Mouse (Mus musculus) CH12.LX (cell line): ENCODE results near the gene Dnajc5.

ENCODE experiments used
- E2F4 ChIP-seq: IDR thresholded peaks from 2 replicates; pipeline ENCODE4 v1.6.1; 2011; ENCODE audit warnings: low read depth, low read length, improper control_type of control experiment; ENCODE audit not compliant: insufficient replicate concordance
- EP300 ChIP-seq: IDR thresholded peaks from 2 replicates; pipeline ENCODE4 v1.6.1; 2011; ENCODE audit warnings: low read length, improper control_type of control experiment
- MAZ ChIP-seq: IDR thresholded peaks from 2 replicates; pipeline ENCODE4 v1.6.1; 2012; ENCODE audit warnings: low read depth, mild to moderate bottlenecking, inconsistent platforms, low read length, improper control_type of control experiment, moderate library complexity
- MYC ChIP-seq: IDR thresholded peaks from 2 replicates; pipeline ENCODE4 v1.6.1; 2011; ENCODE audit warnings: low read depth, mild to moderate bottlenecking, improper control_type of control experiment, low read length
- NRF1 ChIP-seq: IDR thresholded peaks from 2 replicates; pipeline ENCODE4 v1.6.1; 2014; ENCODE audit warnings: low read depth, mild to moderate bottlenecking, inconsistent platforms, low read length, improper control_type of control experiment, moderate library complexity
- POLR2A ChIP-seq: IDR thresholded peaks from 2 replicates; pipeline ENCODE4 v1.6.1; 2011; ENCODE audit warnings: low read depth, mild to moderate bottlenecking, improper control_type of control experiment, low read length
- TBP ChIP-seq: conservative IDR thresholded peaks from 2 replicates; pipeline ENCODE4 v1.6.1; 2011; ENCODE audit warnings: low read depth, low read length, improper control_type of control experiment
- USF2 ChIP-seq: conservative IDR thresholded peaks from 2 replicates; pipeline ENCODE4 v1.6.1; 2011; ENCODE audit warnings: low read depth, low read length, improper control_type of control experiment

GRCm38 (mm10) chr2:181497548-181497875 is 22.8 kb upstream of the Dnajc5 start:
- no peak for TF ChIP-seq MAZ
- no peak for TF ChIP-seq USF2
- TF ChIP-seq EP300: no peak
- TF ChIP-seq POLR2A: no peak
- TF ChIP-seq E2F4: no peak
- no peak for TF ChIP-seq TBP
- no peak for TF ChIP-seq MYC
- no peak for TF ChIP-seq NRF1
